Mouse (Mus musculus): ENCODE results near the gene Ltbp2. TPM values are rescaled to one million over a fixed set of nuclear protein-coding genes. Genes with fewer than 3 reads are reported as not detected.

Gene Ltbp2
- polyA plus RNA-seq, 2 experiments, result 5.2 to 12.3 TPM

GRCm38 (mm10) chr12:84914959-84915358 is 38.6 kb upstream of the Ltbp2 start:
- Histone ChIP-seq H3K4me3 (replicated peaks; ENCODE audit: low read length) (no peak overlapping the region), H3K27me3 (ENCODE audit: control insufficient read depth, insufficient read depth, low read length) (no peaks in the 10 kb centered on the region), H3K9me3 (ENCODE audit: control insufficient read depth, low read length) (no peaks in the 10 kb centered on the region), H3K27ac (replicated peaks; ENCODE audit: low read depth, low read length) (no peak overlapping the region), H3K4me2 (replicated peaks; ENCODE audit: low read depth, low read length, severe bottlenecking) (no peak overlapping the region), H3K9ac (ENCODE audit: low read depth, low read length, severe bottlenecking) (no peak overlapping the region), H3K36me3 (ENCODE audit: control insufficient read depth, insufficient read depth, low read length) (peaks cover 27% of the 10 kb centered on the region), H3K4me1 (ENCODE audit: control insufficient read depth, insufficient read depth, low read length) (peaks cover 23% of the 10 kb centered on the region)
- DNase-seq (ENCODE audit: low spot score) (no peak), ATAC-seq (ENCODE audit: low FRiP score, low read depth) (no peak)
- TF ChIP-seq POLR2A (IDR thresholded peaks at IDR 0.05; ENCODE audit: borderline replicate concordance, extremely low read depth, insufficient read depth, insufficient read length), result no peak
- 64% methylated on average over 5 of the region's 5 CpGs for WGBS

GRCm38 (mm10) chr12:84912652-84913104 is 36.3 kb upstream of the Ltbp2 start:
- Histone ChIP-seq H3K27ac (replicated peaks; ENCODE audit: low read depth, low read length) (no peak overlapping the region), H3K36me3 (ENCODE audit: control insufficient read depth, insufficient read depth, low read length) (peaks cover 5% of the 10 kb centered on the region), H3K4me1 (ENCODE audit: control insufficient read depth, insufficient read depth, low read length) (peaks cover 23% of the 10 kb centered on the region), H3K9ac (ENCODE audit: low read depth, low read length, severe bottlenecking) (no peak overlapping the region), H3K27me3 (ENCODE audit: control insufficient read depth, insufficient read depth, low read length) (no peaks in the 10 kb centered on the region), H3K9me3 (ENCODE audit: control insufficient read depth, low read length) (no peaks in the 10 kb centered on the region), H3K4me2 (replicated peaks; ENCODE audit: low read depth, low read length, severe bottlenecking) (no peak overlapping the region), H3K4me3 (replicated peaks; ENCODE audit: low read length) (no peak overlapping the region)
- no peak for ATAC-seq (ENCODE audit: low FRiP score, low read depth)
- 84% methylated on average over 4 of the region's 4 CpGs for WGBS
- TF ChIP-seq POLR2A (IDR thresholded peaks at IDR 0.05; ENCODE audit: borderline replicate concordance, extremely low read depth, insufficient read depth, insufficient read length), result no peak
- DNase-seq (ENCODE audit: low spot score), result no peak

GRCm38 (mm10) chr12:84911640-84912039 is 35.3 kb upstream of the Ltbp2 start:
- no peak overlapping the region for H3K27ac ChIP-seq (replicated peaks; ENCODE audit: low read depth, low read length)
- DNase-seq (ENCODE audit: low spot score), result no peak
- H3K9me3 ChIP-seq (ENCODE audit: control insufficient read depth, low read length), result no peaks in the 10 kb centered on the region
- H3K9ac ChIP-seq (ENCODE audit: low read depth, low read length, severe bottlenecking), result no peak overlapping the region
- H3K4me3 ChIP-seq (replicated peaks; ENCODE audit: low read length), result no peak overlapping the region
- H3K27me3 ChIP-seq (ENCODE audit: control insufficient read depth, insufficient read depth, low read length), result no peaks in the 10 kb centered on the region
- TF ChIP-seq POLR2A (IDR thresholded peaks at IDR 0.05; ENCODE audit: borderline replicate concordance, extremely low read depth, insufficient read depth, insufficient read length), result no peak
- peaks cover 30% of the 10 kb centered on the region for H3K4me1 ChIP-seq (ENCODE audit: control insufficient read depth, insufficient read depth, low read length)
- ATAC-seq (ENCODE audit: low FRiP score, low read depth), result no peak
- no peaks in the 10 kb centered on the region for H3K36me3 ChIP-seq (ENCODE audit: control insufficient read depth, insufficient read depth, low read length)
- H3K4me2 ChIP-seq (replicated peaks; ENCODE audit: low read depth, low read length, severe bottlenecking), result no peak overlapping the region
- 86% methylated on average over 2 of the region's 2 CpGs for WGBS

GRCm38 (mm10) chr12:84910066-84910465 is 33.7 kb upstream of the Ltbp2 start:
- H3K4me2 ChIP-seq (replicated peaks; ENCODE audit: low read depth, low read length, severe bottlenecking), result no peak overlapping the region
- H3K4me3 ChIP-seq (replicated peaks; ENCODE audit: low read length), result no peak overlapping the region
- 95% methylated on average over 4 of the region's 4 CpGs for WGBS
- no peak overlapping the region for H3K9ac ChIP-seq (ENCODE audit: low read depth, low read length, severe bottlenecking)
- no peak for TF ChIP-seq POLR2A (IDR thresholded peaks at IDR 0.05; ENCODE audit: borderline replicate concordance, extremely low read depth, insufficient read depth, insufficient read length)
- no peaks in the 10 kb centered on the region for H3K36me3 ChIP-seq (ENCODE audit: control insufficient read depth, insufficient read depth, low read length)
- no peak overlapping the region for H3K27ac ChIP-seq (replicated peaks; ENCODE audit: low read depth, low read length)
- peaks cover 21% of the 10 kb centered on the region for H3K4me1 ChIP-seq (ENCODE audit: control insufficient read depth, insufficient read depth, low read length)
- DNase-seq (ENCODE audit: low spot score) (no peak), ATAC-seq (ENCODE audit: low FRiP score, low read depth) (no peak)
- no peaks in the 10 kb centered on the region for H3K9me3 ChIP-seq (ENCODE audit: control insufficient read depth, low read length)
- H3K27me3 ChIP-seq (ENCODE audit: control insufficient read depth, insufficient read depth, low read length), result no peaks in the 10 kb centered on the region

GRCm38 (mm10) chr12:84907627-84908480 is 31.5 kb upstream of the Ltbp2 start:
- no peak for TF ChIP-seq POLR2A (IDR thresholded peaks at IDR 0.05; ENCODE audit: borderline replicate concordance, extremely low read depth, insufficient read depth, insufficient read length)
- 64% methylated on average over 10 of the region's 10 CpGs for WGBS
- H3K4me2 ChIP-seq (replicated peaks; ENCODE audit: low read depth, low read length, severe bottlenecking), result no peak overlapping the region
- no peaks in the 10 kb centered on the region for H3K27me3 ChIP-seq (ENCODE audit: control insufficient read depth, insufficient read depth, low read length)
- no peaks in the 10 kb centered on the region for H3K36me3 ChIP-seq (ENCODE audit: control insufficient read depth, insufficient read depth, low read length)
- peaks cover 7% of the 10 kb centered on the region; the same call in 1 of the 2 replicates for H3K4me1 ChIP-seq (ENCODE audit: control insufficient read depth, insufficient read depth, low read length)
- no peak overlapping the region for H3K9ac ChIP-seq (ENCODE audit: low read depth, low read length, severe bottlenecking)
- ATAC-seq (ENCODE audit: low FRiP score, low read depth) (peak; percentile 55; the same call in 1 of the 2 replicates), DNase-seq (ENCODE audit: low spot score) (no peak)
- H3K9me3 ChIP-seq (ENCODE audit: control insufficient read depth, low read length), result no peaks in the 10 kb centered on the region
- no peak overlapping the region for H3K4me3 ChIP-seq (replicated peaks; ENCODE audit: low read length)
- H3K27ac ChIP-seq (replicated peaks; ENCODE audit: low read depth, low read length), result 0 out of 2 replicates have a peak overlapping the region, but pooled peaks have one; percentile 6
